Mouse (Mus musculus) heart, postnatal 0 days (tissue): ENCODE measurements around the gene Fam228b. TPM values are rescaled to one million over a fixed set of nuclear protein-coding genes. Genes with fewer than 3 reads are reported as not detected.

ENCODE experiments used
- ATAC-seq: fragments of 200-750 bp; cut with Nextera tagmentation; 2 replicates; pipeline ENCODE4 v1.8.0; 2017; ENCODE audit warnings: low read depth, moderate number of reproducible peaks, moderate library complexity; ENCODE audit not compliant: insufficient read depth
- DNase-seq: peaks from one replicate; pipeline ENCODE4 v3.0.0-alpha.2; 2016; ENCODE audit warnings: low spot score
- H3K27ac ChIP-seq: fragments of 300-500 bp; sonication (generic); 2 replicates; pipeline ENCODE4 v1.5.1; 2014; ENCODE audit warnings: low read depth, mild to moderate bottlenecking
- H3K27me3 ChIP-seq: fragments of 300-500 bp; sonication (generic); 2 replicates; pipeline ENCODE4 v1.6.1; 2014; ENCODE audit warnings: low read length, mixed read lengths; ENCODE audit not compliant: control insufficient read depth, insufficient read depth
- H3K36me3 ChIP-seq: fragments of 300-500 bp; sonication (generic); replicated peaks from 2 replicates; pipeline ENCODE4 v1.6.1; 2014; ENCODE audit warnings: low read length, mixed read lengths; ENCODE audit not compliant: control insufficient read depth, insufficient read depth
- H3K4me1 ChIP-seq: fragments of 300-500 bp; sonication (generic); 2 replicates; pipeline ENCODE4 v1.6.1; 2014; ENCODE audit warnings: antibody characterized with exemption; ENCODE audit not compliant: control insufficient read depth, insufficient read depth
- H3K4me2 ChIP-seq: fragments of 300-500 bp; sonication (generic); 2 replicates; pipeline ENCODE4 v1.6.1; 2014; ENCODE audit warnings: low read depth, mild to moderate bottlenecking, low read length, moderate library complexity
- H3K4me3 ChIP-seq: fragments of 300-500 bp; sonication (generic); 2 replicates; pipeline ENCODE4 v1.5.1; 2014; ENCODE audit warnings: low read depth, low read length
- H3K9ac ChIP-seq: fragments of 300-500 bp; sonication (generic); replicated peaks from 2 replicates; pipeline ENCODE4 v1.6.1; 2014; ENCODE audit warnings: low read depth, low read length, mixed read lengths
- H3K9me3 ChIP-seq: fragments of 300-500 bp; sonication (generic); replicated peaks from 2 replicates; pipeline ENCODE4 v1.6.1; 2016; ENCODE audit warnings: low read length; ENCODE audit not compliant: control insufficient read depth
- CTCF ChIP-seq: IDR thresholded peaks from 2 replicates; pipeline ENCODE4 v1.5.1; 2016; ENCODE audit warnings: antibody characterized with exemption, control low read depth, low read depth
- EP300 ChIP-seq: IDR thresholded peaks from 2 replicates; pipeline ENCODE4 v1.6.1; 2016; ENCODE audit warnings: antibody characterized with exemption, low read depth
- WGBS: fragments of 180-500 bp; shearing (Covaris S2); extraction: QIAGEN DNeasy Blood & Tissue Kit; methylation state at CpG from one replicate; pipeline ENCODE4 v1.1.7; 2014; 5-methylcytosine and 5-hydroxymethylcytosine counted together
- polyA plus RNA-seq: library from polyadenylated mRNA; unstranded; fragments of >200 nt; fragmentation: Nextera tagmentation; extraction: Ambion mirVana; gene quantifications from 2 replicates; pipeline ENCODE4 v1.2.1, GENCODE M21; 2015
- total RNA-seq: library from RNA; depleted of rRNA; stranded (reverse); fragments of >200 nt; gene quantifications from 2 replicates; pipeline ENCODE4 v1.2.3, GENCODE M21; 2014; ENCODE audit warnings: low replicate concordance; rRNA removed

The Fam228b gene
- total and polyA plus RNA-seq, 2 experiments from 2014 or later = 3.3 to 3.4 TPM

GRCm38 (mm10) chr12:4691193-4691592 is 77.9 kb downstream of the Fam228b start:
- Histone ChIP-seq H3K27ac (no peak overlapping the region), H3K9ac (no peak overlapping the region), H3K4me1 (no peaks in the 10 kb centered on the region), H3K4me2 (no peak overlapping the region), H3K27me3 (no peaks in the 10 kb centered on the region), H3K4me3 (no peak overlapping the region), H3K9me3 (no peaks in the 10 kb centered on the region), H3K36me3 (0 out of 2 replicates have a peak, but pooled peaks cover 17% of the 10 kb centered on the region)
- ATAC-seq = no peak
- no peak for DNase-seq
- no peak for TF ChIP-seq CTCF
- TF ChIP-seq EP300 = no peak
- 83% methylated on average over 3 of the region's 3 CpGs for WGBS

Other genes with a start within 250 kb of the Fam228b start
- gene Itsn2, start 176.6 kb downstream of the Fam228b start, total RNA-seq = 39.7 and 44.3 TPM in 2 replicates
- gene Itsn2, start 176.6 kb downstream of the Fam228b start, polyA plus RNA-seq = 19.6 and 22.7 TPM in 2 replicates
- not detected in 2 replicates for gene Gm3625, start 176.3 kb downstream of the Fam228b start, total RNA-seq
- not detected in 2 replicates for gene Gm3625, start 176.3 kb downstream of the Fam228b start, polyA plus RNA-seq
- 0.08 and 0.65 TPM in 2 replicates for gene Fam228a, start 30.8 kb downstream of the Fam228b start, total RNA-seq
- gene Fam228a, start 30.8 kb downstream of the Fam228b start, polyA plus RNA-seq = 0.14 TPM in 1 of 2 replicates, not detected in the other
- gene Pfn4, start 245 bp downstream of the Fam228b start, total RNA-seq = 2.7 TPM in 1 of 2 replicates, not detected in the other
- 3.4 TPM in 2 replicates for gene Pfn4, start 245 bp downstream of the Fam228b start, polyA plus RNA-seq
- gene Sf3b6, start 48.3 kb upstream of the Fam228b start, total RNA-seq = 53.2 and 74.0 TPM in 2 replicates
- gene Sf3b6, start 48.3 kb upstream of the Fam228b start, polyA plus RNA-seq = 144 and 147 TPM in 2 replicates
- gene Fkbp1b, start 72.3 kb upstream of the Fam228b start, total RNA-seq = 0.34 and 1.5 TPM in 2 replicates
- gene Fkbp1b, start 72.3 kb upstream of the Fam228b start, polyA plus RNA-seq = 5.2 and 6.2 TPM in 2 replicates
- 6.2 and 7.8 TPM in 2 replicates for gene Wdcp, start 74.0 kb upstream of the Fam228b start, total RNA-seq
- gene Wdcp, start 74.0 kb upstream of the Fam228b start, polyA plus RNA-seq = 12.6 and 14.6 TPM in 2 replicates
- gene Mfsd2b, start 105.1 kb upstream of the Fam228b start, total RNA-seq = 1.1 TPM in 1 of 2 replicates, not detected in the other
- 0.69 and 0.79 TPM in 2 replicates for gene Mfsd2b, start 105.1 kb upstream of the Fam228b start, polyA plus RNA-seq
- gene Ubxn2a, start 138.4 kb upstream of the Fam228b start, total RNA-seq = 18.7 and 21.0 TPM in 2 replicates
- 44.7 and 45.1 TPM in 2 replicates for gene Ubxn2a, start 138.4 kb upstream of the Fam228b start, polyA plus RNA-seq
- 11.7 and 18.2 TPM in 2 replicates for gene Atad2b, start 148.1 kb upstream of the Fam228b start, total RNA-seq
- 4.9 and 5.4 TPM in 2 replicates for gene Atad2b, start 148.1 kb upstream of the Fam228b start, polyA plus RNA-seq